Mouse (Mus musculus): ENCODE measurements around the gene Gm853. TPM values are rescaled to one million over a fixed set of nuclear protein-coding genes. Genes with fewer than 3 reads are reported as not detected.

Gm853 gene
- polyA plus RNA-seq, 1 experiment = not detected

DNA sequence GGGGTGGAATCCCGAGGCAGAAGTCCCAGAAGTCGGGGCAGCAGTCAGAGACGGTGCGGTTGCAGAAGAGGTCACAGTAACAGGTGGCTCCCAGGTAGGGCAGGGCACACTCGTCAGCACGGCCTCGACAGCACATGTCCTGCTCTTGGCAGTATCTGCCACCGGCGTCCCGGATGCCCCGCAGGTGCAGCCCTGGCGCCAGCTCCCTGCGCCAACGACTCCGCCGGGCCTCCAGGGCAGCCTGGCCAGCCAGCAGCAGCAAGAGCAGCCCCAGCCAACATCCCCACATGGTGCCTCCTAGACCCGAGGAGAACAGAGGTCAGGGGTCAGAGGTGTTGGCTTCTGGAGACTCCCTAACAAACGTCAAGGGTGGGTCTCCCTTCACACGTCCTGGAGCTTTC lies 48.3 kb downstream of the Gm853 start:
- H3K4me3 ChIP-seq (replicated peaks) = peak overlapping the region; percentile 73
- no peak for TF ChIP-seq TAL1 (IDR thresholded peaks at IDR 0.05; ENCODE audit: low read length)
- TF ChIP-seq GATA1 (IDR thresholded peaks at IDR 0.05; ENCODE audit: low read length) = no peak
- H3K4me1 ChIP-seq (ENCODE audit: control insufficient read depth) = peaks cover 71% of the 10 kb centered on the region
- peaks cover 51% of the 10 kb centered on the region for H3K27me3 ChIP-seq (ENCODE audit: control insufficient read depth)
- peaks cover 50% of the 10 kb centered on the region for H3K36me3 ChIP-seq (ENCODE audit: control insufficient read depth)
- no peaks in the 10 kb centered on the region for H3K9me3 ChIP-seq (ENCODE audit: control insufficient read depth, low read length)

DNA sequence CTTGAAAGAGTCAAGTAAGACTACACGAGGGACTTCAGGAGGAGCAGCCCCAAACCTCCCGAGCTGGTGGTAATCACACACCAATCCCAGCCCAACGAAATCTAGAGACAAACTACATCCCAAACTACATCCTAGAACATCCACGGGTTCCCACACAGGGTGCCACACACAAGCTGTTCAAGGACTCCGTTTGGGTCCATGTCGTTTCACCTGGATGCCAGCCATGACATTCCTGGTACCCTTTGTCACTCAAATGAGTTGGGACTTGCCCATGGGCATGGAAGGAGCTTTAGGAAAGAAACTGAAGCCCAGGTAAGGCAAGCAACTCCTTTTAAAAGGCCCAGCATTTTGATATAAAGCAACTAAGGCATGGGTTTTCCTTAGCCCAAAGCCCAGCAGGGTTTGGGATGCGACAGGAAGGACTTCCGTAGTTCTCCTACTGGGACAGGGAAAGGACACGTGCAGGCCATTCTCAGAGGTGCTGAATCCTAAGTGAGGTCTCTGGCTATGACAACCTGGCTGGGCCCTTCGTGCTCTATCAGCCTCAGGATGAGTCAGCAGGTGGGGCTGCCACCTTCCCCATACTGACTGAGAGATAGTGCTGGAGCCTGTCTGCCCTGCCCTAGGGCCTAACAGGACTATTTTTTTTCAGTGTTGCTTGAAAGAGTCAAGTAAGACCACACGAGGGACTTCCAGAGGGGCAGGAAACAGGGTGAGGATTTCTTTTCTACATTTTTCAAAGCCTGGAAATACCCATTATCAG lies 49.0 kb downstream of the Gm853 start:
- Histone ChIP-seq H3K36me3 (ENCODE audit: control insufficient read depth) (peaks cover 57% of the 10 kb centered on the region), H3K9me3 (ENCODE audit: control insufficient read depth, low read length) (no peaks in the 10 kb centered on the region), H3K27me3 (ENCODE audit: control insufficient read depth) (peaks cover 56% of the 10 kb centered on the region), H3K4me3 (replicated peaks) (peak overlapping the region; percentile 73), H3K4me1 (ENCODE audit: control insufficient read depth) (peaks cover 78% of the 10 kb centered on the region)
- peak; percentile 57 for TF ChIP-seq GATA1 (IDR thresholded peaks at IDR 0.05; ENCODE audit: low read length)
- TF ChIP-seq TAL1 (IDR thresholded peaks at IDR 0.05; ENCODE audit: low read length) = no peak

GRCm38 (mm10) chr4:130171951-130172765 lies 50.0 kb downstream of the Gm853 start:
- peak overlapping the region; percentile 73 for H3K4me3 ChIP-seq (replicated peaks)
- TF ChIP-seq GATA1 (IDR thresholded peaks at IDR 0.05; ENCODE audit: low read length) (no peak), TAL1 (IDR thresholded peaks at IDR 0.05; ENCODE audit: low read length) (no peak)
- H3K27me3 ChIP-seq (ENCODE audit: control insufficient read depth) = peaks cover 58% of the 10 kb centered on the region
- peaks cover 84% of the 10 kb centered on the region for H3K4me1 ChIP-seq (ENCODE audit: control insufficient read depth)
- peaks cover 68% of the 10 kb centered on the region for H3K36me3 ChIP-seq (ENCODE audit: control insufficient read depth)
- H3K9me3 ChIP-seq (ENCODE audit: control insufficient read depth, low read length) = no peaks in the 10 kb centered on the region

- Histone ChIP-seq H3K4me3 (replicated peaks) (no peak overlapping the region), H3K4me1 (ENCODE audit: control insufficient read depth) (peaks cover 72% of the 10 kb centered on the region), H3K9me3 (ENCODE audit: control insufficient read depth, low read length) (no peaks in the 10 kb centered on the region), H3K36me3 (ENCODE audit: control insufficient read depth) (peaks cover 85% of the 10 kb centered on the region), H3K27me3 (ENCODE audit: control insufficient read depth) (peaks cover 51% of the 10 kb centered on the region)
- TF ChIP-seq TAL1 (IDR thresholded peaks at IDR 0.05; ENCODE audit: low read length) (no peak), GATA1 (IDR thresholded peaks at IDR 0.05; ENCODE audit: low read length) (no peak)
Measured at GRCm38 (mm10) chr4:130170362-130170761, 51.8 kb downstream of the Gm853 start.

- H3K4me1 ChIP-seq (ENCODE audit: control insufficient read depth) = peaks cover 63% of the 10 kb centered on the region
Measured at GRCm38 (mm10) chr4:130169411-130169971, 52.7 kb downstream of the Gm853 start.

DNA sequence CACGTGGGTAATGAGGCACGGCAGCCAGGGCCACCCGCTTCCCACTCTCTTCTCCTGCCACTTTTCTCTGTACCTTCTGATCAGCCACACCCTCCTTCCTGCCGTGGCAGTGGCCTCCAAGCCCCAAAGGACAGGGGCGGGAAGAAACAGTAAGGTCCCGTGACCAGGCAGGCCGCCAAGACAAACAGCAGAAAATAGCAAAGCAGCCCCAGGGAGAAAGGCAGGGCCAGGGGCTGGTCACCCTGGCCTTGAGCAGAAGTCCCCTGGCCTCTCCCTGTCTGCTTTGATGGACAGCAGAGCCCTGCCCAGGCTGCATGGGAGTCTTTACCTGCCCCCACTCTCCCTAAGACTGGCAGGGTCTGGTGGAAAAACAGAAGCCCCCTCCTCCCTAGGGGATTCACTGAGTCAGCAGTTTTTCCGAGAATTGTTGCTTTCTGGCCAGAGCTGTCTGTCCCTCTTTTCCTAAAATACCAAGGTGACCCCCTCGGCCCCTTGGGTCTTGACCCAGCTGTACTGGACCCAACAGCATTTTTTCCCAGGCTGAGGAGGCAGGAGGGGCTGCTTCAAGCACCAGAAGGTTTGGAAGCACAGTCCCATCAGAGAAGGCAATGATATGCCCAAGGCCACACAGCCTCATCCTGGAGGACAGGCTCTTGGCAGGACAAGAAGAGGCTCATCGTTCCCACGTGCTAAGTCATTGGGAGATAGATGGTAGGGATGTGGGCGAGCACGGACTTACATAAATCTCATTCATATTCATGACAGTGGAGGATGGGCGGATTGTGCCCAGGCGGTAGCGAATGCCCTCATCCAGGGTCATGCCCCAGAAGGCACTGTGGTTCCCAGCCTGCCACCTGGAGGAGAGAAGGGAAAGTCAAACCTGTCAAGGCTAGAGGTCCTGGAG lies 53.7 kb downstream of the Gm853 start:
- Histone ChIP-seq H3K36me3 (ENCODE audit: control insufficient read depth) (peaks cover 92% of the 10 kb centered on the region), H3K27me3 (ENCODE audit: control insufficient read depth) (peaks cover 48% of the 10 kb centered on the region), H3K4me1 (ENCODE audit: control insufficient read depth) (peaks cover 54% of the 10 kb centered on the region), H3K9me3 (ENCODE audit: control insufficient read depth, low read length) (no peaks in the 10 kb centered on the region), H3K4me3 (replicated peaks) (no peak overlapping the region)
- TF ChIP-seq GATA1 (IDR thresholded peaks at IDR 0.05; ENCODE audit: low read length) (no peak), TAL1 (IDR thresholded peaks at IDR 0.05; ENCODE audit: low read length) (no peak)

More at GRCm38 (mm10) chr4:130169411-130169971, 52.7 kb downstream of the Gm853 start:
- no peaks in the 10 kb centered on the region for H3K9me3 ChIP-seq (ENCODE audit: control insufficient read depth, low read length)
- H3K4me3 ChIP-seq (replicated peaks) = no peak overlapping the region
- H3K27me3 ChIP-seq (ENCODE audit: control insufficient read depth) = peaks cover 48% of the 10 kb centered on the region
- H3K36me3 ChIP-seq (ENCODE audit: control insufficient read depth) = peaks cover 92% of the 10 kb centered on the region
- no peak for TF ChIP-seq GATA1 (IDR thresholded peaks at IDR 0.05; ENCODE audit: low read length)
- TF ChIP-seq TAL1 (IDR thresholded peaks at IDR 0.05; ENCODE audit: low read length) = no peak

DNA sequence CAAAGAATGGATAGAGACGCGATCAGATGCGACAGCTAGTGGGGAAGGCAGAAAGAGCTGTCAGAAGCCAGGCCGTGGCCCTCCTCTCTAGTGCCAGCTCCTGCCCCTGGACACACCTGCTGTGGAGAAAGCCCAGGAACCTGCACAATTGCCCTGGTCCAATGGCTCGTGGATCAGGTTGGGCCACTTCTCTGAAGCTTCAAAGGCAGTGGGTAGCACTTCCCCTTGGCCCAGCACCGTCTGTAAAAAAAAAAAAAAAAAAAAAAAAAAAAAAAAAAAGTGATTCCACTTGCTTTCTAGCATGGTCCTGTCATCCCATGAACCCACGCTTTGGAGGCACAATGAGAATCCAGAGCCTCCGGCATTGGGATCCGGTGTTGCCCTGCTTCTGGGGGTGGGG lies 54.4 kb downstream of the Gm853 start:
- Histone ChIP-seq H3K4me3 (replicated peaks) (no peak overlapping the region), H3K9me3 (ENCODE audit: control insufficient read depth, low read length) (no peaks in the 10 kb centered on the region), H3K4me1 (ENCODE audit: control insufficient read depth) (peaks cover 47% of the 10 kb centered on the region), H3K27me3 (ENCODE audit: control insufficient read depth) (peaks cover 52% of the 10 kb centered on the region), H3K36me3 (ENCODE audit: control insufficient read depth) (peaks cover 86% of the 10 kb centered on the region)
- TF ChIP-seq TAL1 (IDR thresholded peaks at IDR 0.05; ENCODE audit: low read length) (no peak; the same call in 2 of the 3 replicates), GATA1 (IDR thresholded peaks at IDR 0.05; ENCODE audit: low read length) (no peak)

DNA sequence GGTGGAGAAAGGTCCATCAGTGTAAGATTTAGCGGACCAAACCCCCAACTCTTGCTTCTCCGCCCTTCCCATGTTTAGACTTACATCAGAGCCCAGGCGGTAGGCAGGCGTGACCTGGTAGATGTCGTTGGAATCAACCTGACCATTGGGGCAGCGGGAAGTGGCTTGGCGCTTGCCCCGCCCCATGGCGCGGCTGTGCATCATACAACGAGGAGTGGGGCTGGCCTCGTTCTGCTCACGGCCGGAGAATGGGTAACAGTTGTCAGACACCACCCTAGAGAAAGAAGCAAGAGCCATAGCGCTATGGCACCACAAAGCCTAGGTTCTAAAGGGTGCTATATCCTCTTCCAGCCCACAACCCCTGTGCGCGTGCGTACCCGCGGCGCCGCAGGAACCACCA lies 54.9 kb downstream of the Gm853 start:
- TF ChIP-seq TAL1 (IDR thresholded peaks at IDR 0.05; ENCODE audit: low read length) (no peak), GATA1 (IDR thresholded peaks at IDR 0.05; ENCODE audit: low read length) (no peak)
- H3K4me1 ChIP-seq (ENCODE audit: control insufficient read depth) = peaks cover 42% of the 10 kb centered on the region
- H3K4me3 ChIP-seq (replicated peaks) = no peak overlapping the region
- H3K27me3 ChIP-seq (ENCODE audit: control insufficient read depth) = peaks cover 57% of the 10 kb centered on the region
- H3K9me3 ChIP-seq (ENCODE audit: control insufficient read depth, low read length) = no peaks in the 10 kb centered on the region
- H3K36me3 ChIP-seq (ENCODE audit: control insufficient read depth) = peaks cover 81% of the 10 kb centered on the region

All from erythroblast, embryonic 14.5 days (primary cell).